Mouse (Mus musculus) induced T-regulatory cell, adult 2 months (primary cell): Measurements from ENCODE around the gene Gm11634.
A peak's percentile ranks its signal among the peaks of the same experiment; 100 is the strongest.
"Not testable (repeated sequence)": the region's sequence is repeated elsewhere in the genome, so short reads cannot be mapped to it uniquely, and the experiment has no call there.

ENCODE experiments used
- DNase-seq: peaks from one replicate; pipeline ENCODE4 v3.0.0-alpha.2; 2012; ENCODE audit warnings: low read depth

Gm11634 gene

DNA sequence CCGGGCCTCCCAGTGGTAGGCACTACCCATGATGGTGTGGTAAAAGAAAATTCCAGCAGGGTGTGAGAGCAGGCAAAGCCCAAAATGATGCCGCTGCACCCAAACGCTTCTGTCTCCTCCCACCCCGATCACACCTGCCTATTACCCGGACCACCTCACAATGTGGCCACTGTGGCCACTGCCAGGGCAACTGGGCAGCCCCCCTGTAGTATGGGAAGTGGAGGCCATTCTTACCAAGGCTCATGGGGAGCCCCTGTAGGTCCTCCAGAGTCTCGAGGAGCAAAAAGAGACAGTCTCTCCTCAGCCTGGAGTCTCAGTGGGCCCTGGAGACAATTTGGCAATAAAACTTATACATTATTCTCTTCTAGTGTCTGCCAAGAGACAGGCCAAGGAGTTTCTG, at the start of gene Gm11634:
Gm11634 (minus strand) TSS at position 101 of the 400 bp plus-strand sequence.
- DNase-seq, result no peak

DNA sequence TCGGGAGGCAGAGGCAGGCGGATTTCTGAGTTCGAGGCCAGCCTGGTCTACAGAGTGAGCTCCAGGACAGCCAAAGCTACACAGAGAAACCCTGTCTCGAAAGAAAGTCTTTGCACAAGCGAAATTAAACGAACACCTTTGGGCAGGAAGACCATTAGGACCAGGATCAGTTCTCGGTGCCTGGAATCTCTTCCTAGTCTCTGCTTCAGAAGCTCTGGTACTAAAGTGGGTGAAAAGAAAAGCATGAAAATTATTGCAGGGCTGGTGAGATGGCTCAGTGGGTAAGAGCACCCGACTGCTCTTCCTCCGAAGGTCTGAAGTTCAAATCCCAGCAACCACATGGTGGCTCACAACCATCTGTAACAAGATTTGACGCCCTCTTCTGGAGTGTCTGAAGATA, 48.0 kb upstream of the Gm11634 start:
- not testable (repeated sequence) for DNase-seq

DNA sequence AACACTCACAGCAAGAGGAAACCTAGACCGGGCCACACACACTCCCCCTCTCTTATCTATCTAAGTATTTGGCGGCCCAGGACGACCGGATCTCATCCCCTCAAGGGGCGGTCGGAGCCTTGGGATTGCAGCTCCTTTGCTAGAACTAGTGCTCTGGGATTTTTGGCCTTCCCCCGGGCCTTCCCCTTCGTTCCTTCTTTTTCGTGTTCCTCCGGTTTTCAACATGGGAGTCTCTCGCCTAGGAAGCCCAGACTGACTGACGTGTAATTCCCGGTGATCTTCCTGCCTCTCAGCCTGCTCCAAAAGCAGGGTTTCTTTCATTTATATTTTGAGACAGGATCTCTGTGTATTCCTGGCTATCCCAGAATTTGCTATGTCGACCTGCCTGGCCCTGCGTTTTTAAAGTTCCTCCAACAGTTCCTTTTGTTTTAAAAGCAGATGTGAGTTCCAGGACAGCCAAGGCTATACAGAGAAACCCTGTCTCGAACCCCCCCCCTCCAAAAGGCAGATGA, 47.3 kb upstream of the Gm11634 start:
- not testable (repeated sequence) for DNase-seq

DNA sequence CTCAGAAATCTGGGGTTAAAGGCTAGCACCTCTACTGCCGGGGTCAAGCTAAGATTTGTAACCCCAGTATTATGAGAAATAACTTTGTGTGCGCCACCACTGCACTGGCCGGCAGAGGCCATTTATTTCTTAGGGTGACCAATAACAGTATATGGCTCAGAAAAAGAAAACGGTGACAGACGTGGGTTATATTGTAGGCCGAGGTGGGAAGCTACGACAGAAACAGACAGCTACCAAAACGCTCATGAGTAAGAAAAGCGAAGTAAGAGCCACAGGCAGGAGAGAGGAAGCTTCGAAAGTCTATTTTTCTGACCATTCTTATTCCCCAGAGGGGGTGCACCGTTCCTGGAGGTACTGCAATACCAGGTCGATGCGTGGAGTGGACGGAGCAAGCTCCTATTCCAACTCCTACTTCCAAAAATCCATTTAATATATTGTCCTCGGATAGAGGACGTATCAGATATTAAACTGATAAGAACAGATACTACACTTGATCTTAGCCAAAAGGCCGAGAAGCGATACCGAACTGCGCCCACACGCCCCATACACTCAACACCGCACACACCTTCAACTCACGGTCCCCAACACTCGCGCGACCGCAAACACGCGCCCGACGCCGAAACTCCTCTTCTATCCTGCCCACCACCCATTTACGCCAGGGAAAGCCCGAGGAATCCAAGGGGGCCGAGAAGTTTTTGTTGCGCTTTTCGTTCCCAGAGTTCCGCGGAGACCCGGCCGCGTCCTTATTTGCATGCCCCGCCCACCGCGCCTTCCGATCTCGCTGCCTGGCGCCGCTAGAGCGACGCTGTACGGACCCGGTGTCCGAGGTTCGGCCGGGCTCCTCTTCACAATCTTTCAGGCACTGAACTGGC, 46.6 kb upstream of the Gm11634 start:
- peak; percentile 87 for DNase-seq

DNA sequence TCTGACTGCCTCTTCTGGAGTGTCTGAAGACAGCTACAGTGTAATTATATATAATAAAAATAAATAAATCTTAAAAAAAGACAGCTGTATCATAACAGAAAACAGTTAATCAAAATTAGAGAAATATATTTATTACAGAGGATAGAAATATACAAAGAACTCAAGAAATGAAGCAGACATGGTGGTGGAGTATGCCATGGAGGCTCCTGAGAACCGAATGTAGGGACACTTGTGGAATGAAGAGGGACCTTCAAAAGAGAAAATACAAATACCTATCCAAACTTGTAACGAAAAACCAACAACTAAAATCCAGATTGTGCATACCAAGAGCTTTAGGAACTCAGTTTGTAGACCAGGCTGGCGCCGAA, 46.0 kb upstream of the Gm11634 start:
- not testable (repeated sequence) for DNase-seq

DNA sequence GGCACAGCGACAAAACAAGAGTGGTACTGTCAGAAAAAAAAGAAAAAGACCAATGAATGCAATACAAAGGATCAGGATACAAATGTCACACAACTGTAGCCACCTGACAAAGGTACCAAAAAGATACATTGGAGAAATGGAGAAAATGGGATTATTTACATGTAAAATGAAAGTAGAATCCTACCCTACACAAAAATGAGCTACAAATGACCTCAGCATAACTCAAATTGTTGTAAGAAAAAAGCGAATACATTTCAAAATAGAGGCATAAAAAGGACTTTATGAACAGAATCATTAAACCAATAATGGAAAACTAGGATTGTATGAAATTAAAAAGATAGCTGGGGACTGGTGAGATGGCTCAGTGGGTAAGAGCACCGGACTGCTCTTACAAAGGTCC, 45.5 kb upstream of the Gm11634 start:
- no peak for DNase-seq

DNA sequence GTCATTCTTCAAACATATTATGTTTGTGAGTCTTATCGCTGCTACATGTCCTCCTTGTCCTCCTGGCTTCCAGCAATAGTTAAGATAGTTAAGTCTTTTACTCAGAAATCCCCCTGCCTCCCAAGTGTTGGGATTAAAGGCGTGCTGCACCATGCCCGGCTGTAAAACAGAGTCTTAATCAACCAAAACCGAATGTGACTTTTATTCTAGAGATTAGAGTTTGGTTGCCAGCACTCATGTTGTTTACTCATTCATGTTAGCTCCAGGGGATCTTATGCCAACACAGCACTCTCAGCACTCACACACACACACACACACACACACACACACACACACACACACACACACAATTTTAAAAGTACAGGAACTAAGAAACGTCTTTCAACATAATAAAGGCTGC, 43.9 kb upstream of the Gm11634 start:
- no peak for DNase-seq

DNA sequence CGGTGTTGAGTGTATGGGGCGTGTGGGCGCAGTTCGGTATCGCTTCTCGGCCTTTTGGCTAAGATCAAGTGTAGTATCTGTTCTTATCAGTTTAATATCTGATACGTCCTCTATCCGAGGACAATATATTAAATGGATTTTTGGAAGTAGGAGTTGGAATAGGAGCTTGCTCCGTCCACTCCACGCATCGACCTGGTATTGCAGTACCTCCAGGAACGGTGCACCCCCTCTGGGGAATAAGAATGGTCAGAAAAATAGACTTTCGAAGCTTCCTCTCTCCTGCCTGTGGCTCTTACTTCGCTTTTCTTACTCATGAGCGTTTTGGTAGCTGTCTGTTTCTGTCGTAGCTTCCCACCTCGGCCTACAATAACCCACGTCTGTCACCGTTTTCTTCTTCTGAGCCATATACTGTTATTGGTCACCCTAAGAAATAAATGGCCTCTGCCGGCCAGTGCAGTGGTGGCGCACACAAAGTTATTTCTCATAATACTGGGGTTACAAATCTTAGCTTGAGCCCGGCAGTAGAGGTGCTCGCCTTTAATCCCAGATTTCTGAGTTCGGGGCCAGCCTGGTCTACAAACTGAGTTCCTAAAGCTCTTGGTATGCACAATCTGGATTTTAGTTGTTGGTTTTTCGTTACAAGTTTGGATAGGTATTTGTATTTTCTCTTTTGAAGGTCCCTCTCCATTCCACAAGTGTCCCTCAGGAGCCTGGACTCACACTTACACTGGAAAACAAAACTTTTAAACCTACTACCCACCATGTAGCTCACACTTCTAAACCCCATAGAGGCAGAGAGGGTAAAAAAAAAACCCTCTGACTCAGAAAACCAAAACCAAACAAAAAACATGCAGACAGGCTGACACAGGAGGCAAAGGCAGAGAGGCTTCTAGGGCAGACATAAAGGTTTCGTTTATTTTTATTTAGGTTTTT, 42.9 kb upstream of the Gm11634 start:
- DNase-seq, result peak; percentile 76

DNA sequence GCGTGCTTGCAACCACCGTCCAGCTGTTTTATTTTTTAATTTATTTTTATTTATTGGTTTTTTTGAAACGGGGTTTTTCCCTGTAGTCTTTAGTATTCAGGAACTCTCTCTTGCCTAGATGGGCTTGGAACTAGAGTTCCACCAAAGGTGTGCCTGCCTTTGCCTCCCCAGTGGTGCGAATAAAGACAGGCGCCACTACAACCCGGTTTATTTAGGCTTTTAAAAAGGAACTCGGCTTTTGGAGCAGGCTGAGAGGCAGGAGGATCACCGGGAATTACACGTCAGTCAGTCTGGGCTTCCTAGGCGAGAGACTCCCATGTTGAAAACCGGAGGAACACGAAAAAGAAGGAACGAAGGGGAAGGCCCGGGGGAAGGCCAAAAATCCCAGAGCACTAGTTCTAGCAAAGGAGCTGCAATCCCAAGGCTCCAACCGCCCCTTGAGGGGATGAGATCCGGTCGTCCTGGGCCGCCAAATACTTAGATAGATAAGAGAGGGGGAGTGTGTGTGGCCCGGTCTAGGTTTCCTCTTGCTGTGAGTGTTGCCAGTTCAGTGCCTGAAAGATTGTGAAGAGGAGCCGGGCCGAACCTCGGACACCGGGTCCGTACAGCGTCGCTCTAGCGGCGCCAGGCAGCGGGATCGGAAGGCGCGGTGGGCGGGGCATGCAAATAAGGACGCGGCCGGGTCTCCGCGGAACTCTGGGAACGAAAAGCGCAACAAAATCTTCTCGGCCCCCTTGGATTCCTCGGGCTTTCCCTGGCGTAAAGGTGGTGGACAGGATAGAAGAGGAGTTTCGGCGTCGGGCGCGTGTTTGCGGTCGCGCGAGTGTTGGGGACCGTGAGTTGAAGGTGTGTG, 42.0 kb upstream of the Gm11634 start:
- DNase-seq, result peak; percentile 84

DNA sequence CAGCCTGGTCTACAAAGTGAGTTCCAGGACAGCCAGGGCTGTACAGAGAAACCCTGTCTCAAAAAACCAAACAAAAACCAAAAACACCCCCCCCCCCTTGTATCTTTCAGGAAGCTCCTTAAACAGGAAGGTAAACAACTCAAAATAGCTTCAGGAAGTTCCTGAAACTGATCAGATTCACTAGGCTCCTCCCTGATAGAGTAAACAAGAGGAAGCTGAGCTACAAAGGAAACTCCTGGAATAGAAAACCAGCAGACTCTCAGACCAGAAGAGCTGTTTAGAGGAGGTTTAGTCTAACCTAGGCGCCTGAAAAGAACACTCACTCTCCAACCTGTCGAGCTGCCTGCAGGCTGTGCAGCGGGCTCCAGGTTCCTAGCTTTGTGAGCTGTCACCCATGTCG, 40.7 kb upstream of the Gm11634 start:
- peak; percentile 25 for DNase-seq

DNA sequence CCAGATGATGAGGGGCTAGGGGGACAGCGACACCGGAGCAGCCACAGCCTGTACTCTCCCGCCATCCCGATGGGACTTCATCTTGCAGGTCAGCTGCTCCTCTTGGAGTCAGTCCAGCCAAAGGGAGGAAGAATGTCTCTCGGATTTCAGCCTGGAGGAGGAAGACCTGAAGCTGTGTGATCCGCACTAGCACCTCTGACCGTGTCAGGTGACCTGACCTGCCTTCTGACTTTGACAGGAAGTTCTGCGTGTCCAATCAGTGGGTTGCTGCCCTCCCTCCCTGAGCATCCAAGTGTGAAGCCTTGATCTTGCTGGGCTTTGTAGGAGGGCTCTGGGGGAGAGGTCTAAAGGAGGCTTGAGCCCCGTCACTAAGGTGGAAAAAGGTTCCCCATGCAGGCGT, 36.6 kb upstream of the Gm11634 start:
- no peak for DNase-seq

DNA sequence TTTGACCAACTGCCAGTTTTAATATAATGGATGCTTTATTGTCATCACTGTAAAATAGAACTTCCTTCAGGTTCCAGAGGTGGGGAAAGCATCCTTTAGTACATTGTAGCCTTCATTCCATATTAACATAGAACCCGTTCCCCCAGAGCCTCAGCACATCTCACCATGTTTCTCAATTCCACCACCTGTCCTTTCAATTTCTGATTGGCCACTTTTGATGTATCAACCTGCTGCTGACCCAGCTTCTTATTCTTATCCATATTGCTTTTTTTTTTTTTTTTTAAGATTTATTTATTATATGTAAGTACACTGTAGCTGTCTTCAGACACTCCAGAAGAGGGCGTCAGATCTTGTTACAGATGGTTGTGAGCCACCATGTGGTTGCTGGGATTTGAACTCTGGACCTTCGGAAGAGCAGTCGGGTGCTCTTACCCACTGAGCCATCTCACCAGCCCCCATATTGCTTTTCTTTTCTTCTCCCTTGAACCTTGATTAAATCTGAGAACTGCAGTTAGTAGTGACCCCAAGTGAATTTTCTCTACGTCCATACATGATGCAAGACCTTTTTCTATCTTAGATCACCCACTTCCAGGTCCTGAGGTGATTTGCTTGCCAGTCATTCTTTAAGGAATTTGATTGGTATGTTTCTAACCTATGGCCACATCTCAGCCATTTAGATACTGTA, 29.8 kb upstream of the Gm11634 start:
- not testable (repeated sequence) for DNase-seq

DNA sequence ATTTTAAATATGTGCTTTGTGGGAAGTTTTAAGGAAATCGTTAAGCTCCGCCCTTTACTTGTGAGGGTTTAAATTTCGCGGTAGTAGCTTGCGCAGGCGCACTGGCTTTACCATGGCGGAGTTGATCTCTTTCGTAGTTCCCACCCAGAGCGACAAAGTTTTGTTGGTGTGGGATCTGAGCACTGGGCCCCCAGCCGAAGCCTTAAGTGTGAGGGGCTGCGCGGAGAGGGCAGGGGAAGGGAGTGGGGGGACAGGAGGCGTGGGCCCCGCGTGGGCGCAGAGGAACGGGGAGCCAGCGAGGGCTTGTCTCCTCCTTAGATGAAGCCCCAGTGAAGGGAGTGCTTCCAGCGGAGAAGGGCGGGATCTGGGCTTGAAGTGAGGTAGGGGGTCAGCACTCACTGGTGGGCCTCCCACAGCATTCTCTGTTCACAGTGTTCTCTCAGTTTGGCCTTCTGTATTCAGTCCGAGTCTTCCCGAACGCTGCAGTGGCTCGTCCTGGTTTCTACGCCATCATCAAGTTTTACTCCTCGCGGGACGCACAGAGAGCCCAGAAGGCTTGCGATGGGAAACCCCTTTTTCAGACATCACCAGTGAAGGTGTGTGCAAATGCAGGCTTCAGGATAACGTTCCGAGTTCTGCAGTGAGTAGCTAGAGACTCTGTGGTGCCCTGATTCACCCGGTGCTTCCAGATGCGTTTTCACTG, 29.0 kb upstream of the Gm11634 start:
- DNase-seq, result peak; percentile 96

DNA sequence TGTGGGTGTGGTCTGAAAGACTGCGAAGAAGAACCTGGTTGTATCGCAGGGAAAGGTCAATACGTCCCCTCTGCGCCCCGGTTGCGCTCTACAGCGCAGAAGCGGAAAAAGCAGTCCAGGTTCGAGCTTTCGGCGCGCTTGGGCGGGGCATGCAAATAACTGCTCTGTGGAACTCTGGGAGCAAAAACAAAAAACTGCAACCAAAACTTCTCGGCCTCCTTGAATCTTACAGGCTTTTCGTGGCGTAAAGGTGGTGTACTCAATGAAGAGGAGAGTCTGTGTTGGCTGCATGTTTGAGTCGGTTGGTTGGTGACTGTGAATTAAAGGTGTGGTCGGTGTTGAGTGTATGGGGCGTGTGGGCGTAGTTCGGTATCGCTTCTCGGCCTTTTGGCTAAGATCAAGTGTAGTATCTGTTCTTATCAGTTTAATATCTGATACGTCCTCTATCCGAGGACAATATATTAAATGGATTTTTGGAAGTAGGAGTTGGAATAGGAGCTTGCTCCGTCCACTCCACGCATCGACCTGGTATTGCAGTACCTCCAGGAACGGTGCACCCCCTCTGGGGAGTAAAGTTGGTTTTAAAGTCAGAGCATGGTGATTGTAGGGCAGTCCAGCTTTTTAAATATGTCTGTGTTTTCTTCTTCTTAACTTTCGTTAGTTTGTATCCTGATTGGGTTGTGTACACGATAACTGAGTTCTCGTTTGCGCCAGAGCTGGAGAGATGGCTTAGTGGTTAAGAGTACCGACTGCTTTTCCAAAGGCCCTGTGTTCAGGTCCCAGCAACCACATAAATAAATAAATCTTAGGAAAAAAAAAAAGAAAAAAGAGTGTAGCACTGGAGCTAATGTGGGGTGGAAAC, 28.2 kb upstream of the Gm11634 start, which contains the start of gene Rdm1:
Rdm1 (plus strand) TSS at position 201 of the 862 bp plus-strand sequence.
- peak; percentile 94 for DNase-seq

DNA sequence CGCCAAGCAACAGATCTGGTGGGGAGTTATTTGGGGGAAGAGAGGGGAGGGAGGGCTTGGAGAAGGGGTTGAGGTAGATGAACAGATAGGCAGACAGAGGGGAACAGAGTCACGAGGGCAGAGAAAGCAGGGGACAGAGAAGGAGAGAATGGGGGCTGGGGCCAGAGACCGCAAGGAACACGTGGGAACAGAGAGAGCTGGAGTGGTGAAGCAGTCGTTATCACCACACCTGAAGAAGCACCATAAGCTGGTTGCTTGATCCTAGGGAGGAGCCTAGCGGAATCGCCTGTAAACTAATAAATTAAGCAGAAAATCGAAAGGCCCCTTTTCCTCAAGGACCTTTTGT, 27.6 kb upstream of the Gm11634 start:
- DNase-seq, result no peak

DNA sequence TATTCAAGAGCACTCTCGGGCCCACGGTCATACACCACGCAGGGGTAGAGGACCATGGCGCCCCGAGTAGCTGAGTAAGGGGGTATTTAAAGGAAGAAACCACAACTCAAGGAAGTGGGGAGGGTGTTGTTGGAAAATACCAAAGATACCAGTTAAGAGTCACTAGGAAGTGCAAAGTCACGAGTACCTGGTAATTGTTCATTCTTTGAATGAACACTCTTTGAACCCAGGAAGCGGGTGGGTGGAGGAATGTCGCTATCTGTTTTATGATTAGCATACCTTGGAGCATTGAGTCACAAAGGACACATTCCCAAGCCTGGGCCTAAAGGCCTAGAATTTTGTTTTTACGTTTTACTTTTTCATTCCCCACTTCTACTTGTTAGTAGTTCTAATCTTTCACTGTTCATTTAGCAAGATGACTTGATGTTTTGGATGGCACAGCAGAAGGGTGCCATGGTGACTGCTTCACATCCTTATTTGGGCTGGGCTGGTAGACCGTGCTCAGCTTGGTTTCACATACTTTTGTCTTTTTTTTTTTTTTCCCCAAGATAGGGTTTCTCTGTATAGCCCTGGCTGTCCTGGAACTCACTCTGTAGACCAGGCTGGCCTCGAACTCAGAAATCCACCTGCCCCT, 21.1 kb upstream of the Gm11634 start:
- peak; percentile 48 for DNase-seq

DNA sequence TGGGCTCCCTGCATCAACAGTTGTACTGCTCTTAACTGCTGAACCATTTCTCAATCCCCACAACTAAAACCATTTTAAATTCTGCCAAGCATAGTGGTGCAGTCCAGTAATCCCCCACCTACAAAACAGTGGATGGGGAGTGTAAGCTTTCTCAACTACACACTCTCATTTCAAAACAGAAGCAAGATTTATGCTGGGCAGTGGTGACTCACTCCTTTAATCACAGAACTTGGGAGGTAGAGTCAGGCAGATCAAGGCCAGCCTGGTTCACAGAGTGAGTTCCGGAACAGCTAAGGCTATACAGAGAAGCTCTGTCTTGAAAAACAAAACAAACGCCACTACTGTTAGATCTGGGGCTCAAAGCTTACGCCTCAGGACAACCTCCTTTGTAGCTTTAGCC, 19.5 kb upstream of the Gm11634 start:
- peak; percentile 23 for DNase-seq

DNA sequence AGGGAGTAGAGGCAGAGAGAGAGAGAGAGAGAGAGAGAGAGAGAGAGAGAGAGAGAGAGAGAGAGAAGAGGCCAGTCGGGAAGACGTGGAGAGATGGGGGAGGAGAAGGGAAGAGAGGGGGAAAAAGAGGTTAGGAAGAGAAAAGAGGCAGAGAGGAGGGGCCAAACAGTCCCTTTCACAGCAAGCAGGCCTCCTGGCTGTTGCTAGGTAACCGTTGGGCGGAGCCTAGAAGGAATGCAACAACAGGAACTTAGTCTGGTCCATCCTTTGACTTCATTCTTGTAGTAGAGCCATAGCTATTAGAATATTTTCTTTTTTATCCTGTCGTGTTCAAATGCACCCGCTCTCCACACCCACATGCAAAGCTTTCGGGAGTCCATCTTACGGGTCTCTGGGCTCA, 18.8 kb upstream of the Gm11634 start:
- DNase-seq, result peak; percentile 83
